Mouse (Mus musculus): ENCODE measurements around the gene Gdf5. TPM values are rescaled to one million over a fixed set of nuclear protein-coding genes. Genes with fewer than 3 reads are reported as not detected.

The Gdf5 gene
- polyA plus RNA-seq (2015; fragmentation: Nextera tagmentation; extraction: Ambion mirVana) = 0.63 and 0.97 TPM in 2 replicates

GRCm38 (mm10) chr2:155945124-155945523 lies at the start of gene Gdf5:
TSS of gene Gdf5 (minus strand) at chr2:155945367.

GRCm38 (mm10) chr2:155956134-155957059 lies 11.2 kb upstream of the Gdf5 start, which contains the start of gene Cep250:
TSS of gene Cep250 (plus strand) at chr2:155956458.

GRCm38 (mm10) chr2:155940681-155941080 lies 4.5 kb downstream of the Gdf5 start, which contains the start of gene Gm15557:
TSS of gene Gm15557 (plus strand) at chr2:155940728.

GRCm38 (mm10) chr2:155929531-155930442 lies 15.4 kb downstream of the Gdf5 start, which contains the start of gene Uqcc1:
TSS of gene Uqcc1 (minus strand) at chr2:155930310.

Other genes with a start within 250 kb of the Gdf5 start
- 30.0 and 59.7 TPM in 2 replicates for gene Edem2, start 215.9 kb downstream of the Gdf5 start, polyA plus RNA-seq (2015; fragmentation: Nextera tagmentation; extraction: Ambion mirVana)
- not detected in 2 replicates for gene Gm17581, start 209.5 kb downstream of the Gdf5 start, polyA plus RNA-seq (2015; fragmentation: Nextera tagmentation; extraction: Ambion mirVana)
- 14.1 and 22.1 TPM in 2 replicates for gene Procr, start 194.2 kb downstream of the Gdf5 start, polyA plus RNA-seq (2015; fragmentation: Nextera tagmentation; extraction: Ambion mirVana)
- gene Mmp24, start 170.0 kb downstream of the Gdf5 start, polyA plus RNA-seq (2015; fragmentation: Nextera tagmentation; extraction: Ambion mirVana) = 1.3 and 1.5 TPM in 2 replicates
- 58.7 and 116 TPM in 2 replicates for gene BC029722, start 125.9 kb downstream of the Gdf5 start, polyA plus RNA-seq (2015; fragmentation: Nextera tagmentation; extraction: Ambion mirVana)
- 166 and 202 TPM in 2 replicates for gene Eif6, start 118.4 kb downstream of the Gdf5 start, polyA plus RNA-seq (2015; fragmentation: Nextera tagmentation; extraction: Ambion mirVana)
- gene Fam83c, start 110.5 kb downstream of the Gdf5 start, polyA plus RNA-seq (2015; fragmentation: Nextera tagmentation; extraction: Ambion mirVana) = 0.05 and 0.12 TPM in 2 replicates
- gene Uqcc1, start 15.1 kb downstream of the Gdf5 start, polyA plus RNA-seq (2015; fragmentation: Nextera tagmentation; extraction: Ambion mirVana) = 80.5 and 107 TPM in 2 replicates
- gene Gm15557, start 4.6 kb downstream of the Gdf5 start, polyA plus RNA-seq (2015; fragmentation: Nextera tagmentation; extraction: Ambion mirVana) = 0.19 and 0.97 TPM in 2 replicates
- gene Cep250, start 11.1 kb upstream of the Gdf5 start, polyA plus RNA-seq (2015; fragmentation: Nextera tagmentation; extraction: Ambion mirVana) = 5.5 and 9.7 TPM in 2 replicates
- 1.1 and 2.0 TPM in 2 replicates for gene 6430550D23Rik, start 62.6 kb upstream of the Gdf5 start, polyA plus RNA-seq (2015; fragmentation: Nextera tagmentation; extraction: Ambion mirVana)
- gene Ergic3, start 62.7 kb upstream of the Gdf5 start, polyA plus RNA-seq (2015; fragmentation: Nextera tagmentation; extraction: Ambion mirVana) = 226 and 249 TPM in 2 replicates
- gene Fer1l4, start 107.6 kb upstream of the Gdf5 start, polyA plus RNA-seq (2015; fragmentation: Nextera tagmentation; extraction: Ambion mirVana) = 0.13 TPM in 1 of 2 replicates, not detected in the other
- gene Spag4, start 119.8 kb upstream of the Gdf5 start, polyA plus RNA-seq (2015; fragmentation: Nextera tagmentation; extraction: Ambion mirVana) = 2.7 and 4.2 TPM in 2 replicates
- 26.5 and 28.3 TPM in 2 replicates for gene Cpne1, start 166.6 kb upstream of the Gdf5 start, polyA plus RNA-seq (2015; fragmentation: Nextera tagmentation; extraction: Ambion mirVana)
- 8.5 and 12.1 TPM in 2 replicates for gene Rbm12, start 166.6 kb upstream of the Gdf5 start, polyA plus RNA-seq (2015; fragmentation: Nextera tagmentation; extraction: Ambion mirVana)
- 4.5 and 7.1 TPM in 2 replicates for gene Gm28036, start 181.7 kb upstream of the Gdf5 start, polyA plus RNA-seq (2015; fragmentation: Nextera tagmentation; extraction: Ambion mirVana)
- gene Romo1, start 198.7 kb upstream of the Gdf5 start, polyA plus RNA-seq (2015; fragmentation: Nextera tagmentation; extraction: Ambion mirVana) = 691 and 754 TPM in 2 replicates
- 66.9 and 114 TPM in 2 replicates for gene Nfs1, start 198.8 kb upstream of the Gdf5 start, polyA plus RNA-seq (2015; fragmentation: Nextera tagmentation; extraction: Ambion mirVana)
- 340 and 572 TPM in 2 replicates for gene Rbm39, start 234.9 kb upstream of the Gdf5 start, polyA plus RNA-seq (2015; fragmentation: Nextera tagmentation; extraction: Ambion mirVana)